Mouse (Mus musculus): ENCODE data around the gene Rps15a. TPM values are rescaled to one million over a fixed set of nuclear protein-coding genes. Genes with fewer than 3 reads are reported as not detected.

Rps15a gene
- total RNA-seq, 4 experiments from 2014 or later = 348 to 468 (median 426) TPM

- no peak for DNase-seq (ENCODE audit: low spot score in 2 of 2)
These were observed 975 bp upstream of the Rps15a start for GRCm38 (mm10) chr7:118116787-118117538.

- no peak for DNase-seq (ENCODE audit: low spot score in 2 of 2)
These were observed 483 bp downstream of the Rps15a start for GRCm38 (mm10) chr7:118115533-118115876.

- DNase-seq (ENCODE audit: low spot score in 2 of 2) = no peak
These were observed 2.3 kb downstream of the Rps15a start for GRCm38 (mm10) chr7:118113541-118114297.

- DNase-seq (ENCODE audit: low spot score in 2 of 2) = no peak
These were observed 4.9 kb downstream of the Rps15a start for GRCm38 (mm10) chr7:118111128-118111527.

- DNase-seq (ENCODE audit: low spot score in 2 of 2) = no peak
These were observed 8.3 kb downstream of the Rps15a start for GRCm38 (mm10) chr7:118107671-118108070.

- no peak for DNase-seq (ENCODE audit: low spot score in 2 of 2)
These were observed 11.4 kb downstream of the Rps15a start for GRCm38 (mm10) chr7:118104458-118105052.

GRCm38 (mm10) chr7:118103462-118104379 lies 12.3 kb downstream of the Rps15a start:
- DNase-seq (ENCODE audit: low spot score in 2 of 2) = no peak

GRCm38 (mm10) chr7:118102678-118103461 lies 13.1 kb downstream of the Rps15a start:
- DNase-seq (ENCODE audit: low spot score in 2 of 2) = no peak

GRCm38 (mm10) chr7:118102231-118102630 lies 13.8 kb downstream of the Rps15a start:
- DNase-seq (ENCODE audit: low spot score in 2 of 2) = peak in 1 of 2 experiments; percentile 38

- DNase-seq (ENCODE audit: low spot score in 2 of 2) = no peak
These were observed 18.4 kb downstream of the Rps15a start for GRCm38 (mm10) chr7:118097615-118098014.

- no peak for DNase-seq (ENCODE audit: low spot score in 2 of 2)
These were observed 36.0 kb downstream of the Rps15a start for GRCm38 (mm10) chr7:118079987-118080386.

GRCm38 (mm10) chr7:118079097-118079496 lies 36.9 kb downstream of the Rps15a start:
- DNase-seq (ENCODE audit: low spot score in 2 of 2) = no peak

- DNase-seq (ENCODE audit: low spot score in 2 of 2) = no peak
These were observed 48.7 kb downstream of the Rps15a start for GRCm38 (mm10) chr7:118067261-118067660.

- no peak for DNase-seq (ENCODE audit: low spot score in 2 of 2)
These were observed 59.7 kb downstream of the Rps15a start for GRCm38 (mm10) chr7:118056300-118056699.

Other genes with a start within 250 kb of the Rps15a start
- gene Arl6ip1, start 13.5 kb upstream of the Rps15a start, total RNA-seq (2022) = 100 to 1,000 TPM; 272 to 300 (median 282) TPM
- gene Smg1, start 127.5 kb upstream of the Rps15a start, total RNA-seq (2022) = 100 to 1,000 TPM in 1 of 4 experiments, 10 to 100 TPM in 3; 67.7 to 109 (median 84.9) TPM